11 mouse cellular contexts compared by ENCODE assay signal in genomic region chr14:29110351-29111091, GRCm38 (mm10).
DNase-seq lines count a peak whose midpoint lies in the region; ATAC-seq lines count a peak whose summit lies in the region.
"Had no signal": no experiment of that assay in that cellular context is flagged by ENCODE, and none has a peak within 500 bp of the region (broad histone marks: within the 10 kb centered on the region; RNA-seq: fewer than 3 reads in every experiment).

No protein-coding gene starts in this region.

- no peak overlapping the region for H3K9ac ChIP-seq in hindbrain, embryonic 11.5 days (ENCODE audit: low read depth, low read length)
- no peak overlapping the region for H3K9ac ChIP-seq in hindbrain, embryonic 16.5 days (ENCODE audit: low read depth, low read length)
- H3K9ac ChIP-seq in midbrain, embryonic 14.5 days (replicated peaks; ENCODE audit: low read length), result no peak overlapping the region
- no peak overlapping the region for H3K9ac ChIP-seq in midbrain, embryonic 13.5 days (replicated peaks)
- H3K9ac ChIP-seq: kidney, embryonic 15.5 days had no signal

- no peaks in the 10 kb centered on the region for H3K27me3 ChIP-seq in hindbrain, embryonic 11.5 days (ENCODE audit: control insufficient read depth, insufficient read depth, low read length)
- H3K27me3 ChIP-seq in hindbrain, embryonic 16.5 days (replicated peaks; ENCODE audit: control insufficient read depth, insufficient read depth, low read length), result no peaks in the 10 kb centered on the region
- H3K27me3 ChIP-seq in midbrain, embryonic 14.5 days (ENCODE audit: control insufficient read depth, insufficient read depth, low read length), result no peaks in the 10 kb centered on the region
- H3K27me3 ChIP-seq in midbrain, embryonic 13.5 days, result 0 out of 2 replicates have a peak, but pooled peaks cover 2% of the 10 kb centered on the region
- no peaks in the 10 kb centered on the region for H3K27me3 ChIP-seq in splenic B cell, adult 2 months (ENCODE audit: control insufficient read depth, insufficient read depth, low read length, poor library complexity, severe bottlenecking)
- H3K27me3 ChIP-seq: kidney, embryonic 15.5 days had no signal

- no peak overlapping the region for H3K27ac ChIP-seq in hindbrain, embryonic 11.5 days (ENCODE audit: low read depth, low read length)
- H3K27ac ChIP-seq in hindbrain, embryonic 16.5 days (ENCODE audit: low read depth, low read length), result no peak overlapping the region
- H3K27ac ChIP-seq in midbrain, embryonic 14.5 days (replicated peaks; ENCODE audit: low read depth, low read length), result no peak overlapping the region
- H3K27ac ChIP-seq in midbrain, embryonic 13.5 days, result no peak overlapping the region
- H3K27ac ChIP-seq: kidney, embryonic 15.5 days had no signal

- no peaks in the 10 kb centered on the region for H3K36me3 ChIP-seq in hindbrain, embryonic 11.5 days (ENCODE audit: control insufficient read depth, insufficient read depth, low read length)
- H3K36me3 ChIP-seq in hindbrain, embryonic 16.5 days (ENCODE audit: control insufficient read depth, insufficient read depth, low read length), result no peaks in the 10 kb centered on the region
- H3K36me3 ChIP-seq in midbrain, embryonic 14.5 days (ENCODE audit: control insufficient read depth, insufficient read depth, low read length), result no peaks in the 10 kb centered on the region
- peaks cover 3% of the 10 kb centered on the region; the same call in 1 of the 2 replicates for H3K36me3 ChIP-seq in midbrain, embryonic 13.5 days
- no peaks in the 10 kb centered on the region for H3K36me3 ChIP-seq in splenic B cell, adult 2 months (ENCODE audit: control insufficient read depth, insufficient read depth, low read length, poor library complexity, severe bottlenecking)
- H3K36me3 ChIP-seq: kidney, embryonic 15.5 days had no signal

- no peak for ATAC-seq in hindbrain, embryonic 11.5 days (ENCODE audit: low FRiP score)
- no peak for ATAC-seq in hindbrain, embryonic 16.5 days
- ATAC-seq in midbrain, embryonic 14.5 days (ENCODE audit: low FRiP score, low TSS enrichment), result no peak
- no peak for ATAC-seq in midbrain, embryonic 13.5 days

- no peaks in the 10 kb centered on the region for H3K4me1 ChIP-seq in hindbrain, embryonic 11.5 days (replicated peaks; ENCODE audit: control insufficient read depth, insufficient read depth, low read length)
- peaks cover 8% of the 10 kb centered on the region; the same call in 1 of the 2 replicates for H3K4me1 ChIP-seq in hindbrain, embryonic 16.5 days (ENCODE audit: control insufficient read depth, insufficient read depth, low read depth, low read length)
- peaks cover 12% of the 10 kb centered on the region; the same call in 1 of the 2 replicates for H3K4me1 ChIP-seq in midbrain, embryonic 14.5 days (ENCODE audit: control insufficient read depth, insufficient read depth, low read length)
- H3K4me1 ChIP-seq in midbrain, embryonic 13.5 days (replicated peaks), result peaks cover 23% of the 10 kb centered on the region

- H3K9me3 ChIP-seq in hindbrain, embryonic 11.5 days (ENCODE audit: control insufficient read depth, low read length), result no peaks in the 10 kb centered on the region
- H3K9me3 ChIP-seq in hindbrain, embryonic 16.5 days (ENCODE audit: control insufficient read depth, low read length), result no peaks in the 10 kb centered on the region
- H3K9me3 ChIP-seq in midbrain, embryonic 14.5 days (ENCODE audit: control insufficient read depth, low read length), result peaks cover 6% of the 10 kb centered on the region
- peaks cover 8% of the 10 kb centered on the region; the same call in 1 of the 2 replicates for H3K9me3 ChIP-seq in midbrain, embryonic 13.5 days
- H3K9me3 ChIP-seq: kidney, embryonic 15.5 days had no signal

- DNase-seq in hindbrain, embryonic 11.5 days (ENCODE audit: low spot score), result peak; percentile 63
- DNase-seq in midbrain, embryonic 14.5 days, result peak; percentile 58
- peak; percentile 9 for DNase-seq in c-Kit-positive CD71-positive TER-119-negative erythroid progenitor cells, embryonic 14.5 days (ENCODE audit: low read depth)
- peak; percentile 5 for DNase-seq in splenic B cell, adult 2 months (ENCODE audit: low read depth, low spot score)
- DNase-seq in spleen, adult 18-20 months, result no peak
- DNase-seq in ovary, adult 18-20 months (ENCODE audit: low spot score), result no peak
- DNase-seq: adrenal gland, adult 8-10 months; thymus, postnatal 36 days had no signal

- WGBS in hindbrain, embryonic 11.5 days, result 81% methylated on average over 9 of the region's 9 CpGs
- whole genome bisulfite sequencing in hindbrain, embryonic 16.5 days, result 72% methylated on average over 9 of the region's 9 CpGs
- WGBS in midbrain, embryonic 14.5 days, result 86% methylated on average over 9 of the region's 9 CpGs
- WGBS in midbrain, embryonic 13.5 days, result 81% methylated on average over 9 of the region's 9 CpGs

- H3K4me3 ChIP-seq in hindbrain, embryonic 11.5 days (ENCODE audit: low read depth, low read length), result no peak overlapping the region
- H3K4me3 ChIP-seq in hindbrain, embryonic 16.5 days (ENCODE audit: low read length), result no peak overlapping the region
- no peak overlapping the region for H3K4me3 ChIP-seq in midbrain, embryonic 14.5 days (replicated peaks; ENCODE audit: low read depth, low read length)
- no peak overlapping the region for H3K4me3 ChIP-seq in midbrain, embryonic 13.5 days (replicated peaks)
- H3K4me3 ChIP-seq: kidney, embryonic 15.5 days had no signal

- H3K4me2 ChIP-seq in hindbrain, embryonic 11.5 days (replicated peaks; ENCODE audit: low read depth, low read length), result no peak overlapping the region
- H3K4me2 ChIP-seq in hindbrain, embryonic 16.5 days (ENCODE audit: low read length), result no peak overlapping the region
- H3K4me2 ChIP-seq in midbrain, embryonic 14.5 days (ENCODE audit: low read length), result no peak overlapping the region
- no peak overlapping the region for H3K4me2 ChIP-seq in midbrain, embryonic 13.5 days (replicated peaks)
- H3K4me2 ChIP-seq: kidney, embryonic 15.5 days had no signal

Comparison
In these comparisons a context has a peak if more than half of its experiments do, and no peak if none do; other contexts are left out.
1. DNase-seq: peak in hindbrain, embryonic 11.5 days (single experiment), midbrain, embryonic 14.5 days (single experiment), c-Kit-positive CD71-positive TER-119-negative erythroid progenitor cells, embryonic 14.5 days (single experiment) and splenic B cell, adult 2 months (single experiment); none in spleen, adult 18-20 months (0 of 2) and ovary, adult 18-20 months (single experiment).